Comparison of ENCODE assay signal across 7 mouse cellular contexts in the genomic region with DNA sequence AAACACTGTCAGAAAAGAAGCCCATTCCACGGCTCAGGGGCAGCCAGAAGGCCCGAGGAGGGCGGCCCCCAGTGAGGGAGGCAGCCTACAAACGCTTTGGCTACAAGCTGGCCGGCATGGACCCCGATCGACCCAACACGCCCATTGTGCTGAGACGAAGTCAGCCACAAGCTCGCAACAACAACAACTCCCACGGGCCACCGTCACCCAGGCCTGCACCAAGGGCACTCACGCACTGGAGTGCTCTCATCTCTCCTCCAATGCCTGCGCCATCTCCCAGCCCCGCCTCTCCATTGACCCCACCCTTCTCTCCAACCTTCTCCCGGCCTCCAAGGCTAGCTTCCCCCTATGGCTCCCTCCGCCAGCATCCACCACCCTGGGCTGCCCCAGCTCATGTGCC. TPM values are rescaled to one million over a fixed set of nuclear protein-coding genes. Genes with fewer than 3 reads are reported as not detected.
DNase-seq lines count a peak whose midpoint lies in the region; ATAC-seq lines count a peak whose summit lies in the region.

No protein-coding gene starts in this region.

- 0 out of 2 replicates have a peak overlapping the region, but pooled peaks have one; percentile 2 for H3K4me2 ChIP-seq in midbrain, embryonic 13.5 days (replicated peaks)
- H3K4me2 ChIP-seq in midbrain, embryonic 11.5 days = no peak overlapping the region
- peak overlapping the region; percentile 56 for H3K4me2 ChIP-seq in liver, embryonic 11.5 days
- peak overlapping the region; percentile 46 for H3K4me2 ChIP-seq in stomach, embryonic 16.5 days (ENCODE audit: low read depth, low read length)

- H3K4me3 ChIP-seq in midbrain, embryonic 13.5 days (replicated peaks) = no peak overlapping the region
- H3K4me3 ChIP-seq in midbrain, embryonic 11.5 days (ENCODE audit: low read depth, low read length) = no peak overlapping the region
- H3K4me3 ChIP-seq in liver, embryonic 11.5 days (ENCODE audit: low read depth, low read length) = no peak overlapping the region
- H3K4me3 ChIP-seq in stomach, embryonic 16.5 days (replicated peaks; ENCODE audit: low read length) = peak overlapping the region; percentile 26

- no peak overlapping the region for H3K27ac ChIP-seq in midbrain, embryonic 13.5 days
- H3K27ac ChIP-seq in midbrain, embryonic 11.5 days (ENCODE audit: low read depth, low read length) = no peak overlapping the region
- no peak overlapping the region for H3K27ac ChIP-seq in liver, embryonic 11.5 days (ENCODE audit: low read depth, low read length)
- H3K27ac ChIP-seq in stomach, embryonic 16.5 days (ENCODE audit: low read length) = no peak overlapping the region

- no peaks in the 10 kb centered on the region for H3K36me3 ChIP-seq in midbrain, embryonic 13.5 days
- no peaks in the 10 kb centered on the region for H3K36me3 ChIP-seq in midbrain, embryonic 11.5 days (ENCODE audit: control insufficient read depth, insufficient read depth, low read length)
- H3K36me3 ChIP-seq in liver, embryonic 11.5 days (ENCODE audit: control insufficient read depth, insufficient read depth, low read length) = no peaks in the 10 kb centered on the region
- H3K36me3 ChIP-seq in stomach, embryonic 16.5 days (ENCODE audit: control insufficient read depth, insufficient read depth, low read length) = no peaks in the 10 kb centered on the region

- no peaks in the 10 kb centered on the region for H3K4me1 ChIP-seq in midbrain, embryonic 13.5 days (replicated peaks)
- no peaks in the 10 kb centered on the region for H3K4me1 ChIP-seq in midbrain, embryonic 11.5 days (ENCODE audit: control insufficient read depth, insufficient read depth, low read length)
- peaks cover 8% of the 10 kb centered on the region for H3K4me1 ChIP-seq in liver, embryonic 11.5 days (replicated peaks; ENCODE audit: control insufficient read depth, insufficient read depth, low read length)
- peaks cover 2% of the 10 kb centered on the region; the same call in 1 of the 2 replicates for H3K4me1 ChIP-seq in stomach, embryonic 16.5 days (ENCODE audit: control insufficient read depth, insufficient read depth, low read length)

- no peaks in the 10 kb centered on the region for H3K27me3 ChIP-seq in midbrain, embryonic 13.5 days
- H3K27me3 ChIP-seq in midbrain, embryonic 11.5 days (ENCODE audit: control insufficient read depth, insufficient read depth, low read length) = no peaks in the 10 kb centered on the region
- H3K27me3 ChIP-seq in liver, embryonic 11.5 days (replicated peaks; ENCODE audit: control insufficient read depth, insufficient read depth, low read length) = peaks cover 8% of the 10 kb centered on the region; the same call in 1 of the 2 replicates
- H3K27me3 ChIP-seq in stomach, embryonic 16.5 days (ENCODE audit: control insufficient read depth, insufficient read depth, low read length) = no peaks in the 10 kb centered on the region

- ATAC-seq in midbrain, embryonic 13.5 days = no peak
- ATAC-seq in midbrain, embryonic 11.5 days (ENCODE audit: low FRiP score) = no peak
- ATAC-seq in liver, embryonic 11.5 days (replicated peaks; ENCODE audit: low FRiP score) = peak; percentile 45; the same call in 1 of the 2 replicates
- peak; percentile 58; the same call in 1 of the 2 replicates for ATAC-seq in stomach, embryonic 16.5 days (ENCODE audit: insufficient read depth, low FRiP score)

- whole genome bisulfite sequencing in midbrain, embryonic 13.5 days = 35% methylated on average over 17 of the region's 17 CpGs
- 35% methylated on average over 17 of the region's 17 CpGs for WGBS in midbrain, embryonic 11.5 days
- 27% methylated on average over 17 of the region's 17 CpGs for WGBS in liver, embryonic 11.5 days
- WGBS in stomach, embryonic 16.5 days = 29% methylated on average over 17 of the region's 17 CpGs

- no peak for DNase-seq in midbrain, embryonic 11.5 days (ENCODE audit: low spot score, missing footprints)
- peak; percentile 28 for DNase-seq in embryo, embryonic 9.5 days (ENCODE audit: extremely low spot score)
- no peak for DNase-seq in liver, embryonic 11.5 days (ENCODE audit: low spot score)
- DNase-seq in kidney, postnatal 10 days = no peak
- no peak for DNase-seq in adipocyte (ENCODE audit: low spot score)

- no peak overlapping the region for H3K9ac ChIP-seq in midbrain, embryonic 13.5 days (replicated peaks)
- no peak overlapping the region for H3K9ac ChIP-seq in midbrain, embryonic 11.5 days (ENCODE audit: low read length)
- H3K9ac ChIP-seq in liver, embryonic 11.5 days (ENCODE audit: low read depth, low read length) = peak overlapping the region; percentile 25; the same call in 1 of the 2 replicates
- peak overlapping the region; percentile 52 for H3K9ac ChIP-seq in stomach, embryonic 16.5 days (ENCODE audit: low read length)

- H3K9me3 ChIP-seq in midbrain, embryonic 13.5 days = no peaks in the 10 kb centered on the region
- H3K9me3 ChIP-seq in midbrain, embryonic 11.5 days (ENCODE audit: control insufficient read depth, low read length) = no peaks in the 10 kb centered on the region
- H3K9me3 ChIP-seq in liver, embryonic 11.5 days (ENCODE audit: control insufficient read depth, low read length) = no peaks in the 10 kb centered on the region
- no peaks in the 10 kb centered on the region for H3K9me3 ChIP-seq in stomach, embryonic 16.5 days (replicated peaks; ENCODE audit: control insufficient read depth, low read length)

RNA-seq across cellular contexts. Expression of gene Myo15, which starts 9.0 kb away (rescaled TPM):
- 0.04 and 0.08 TPM in 2 replicates for polyA plus RNA-seq in midbrain, embryonic 13.5 days (2015; fragmentation: Nextera tagmentation; extraction: Ambion mirVana)
- 0.01 and 0.04 TPM in 2 replicates for polyA plus RNA-seq in midbrain, embryonic 11.5 days (2014; fragmentation: Nextera tagmentation; extraction: Ambion mirVana)
- 0.34 and 0.52 TPM in 2 replicates for polyA plus RNA-seq in liver, embryonic 11.5 days (2014; fragmentation: Nextera tagmentation; extraction: Ambion mirVana)
- 0.10 and 0.19 TPM in 2 replicates for polyA plus RNA-seq in stomach, embryonic 16.5 days (2015; fragmentation: Nextera tagmentation; extraction: Ambion mirVana)

RNA-seq across cellular contexts. Expression of gene Drg2, which starts 23.7 kb away (rescaled TPM):
- polyA plus RNA-seq in midbrain, embryonic 13.5 days (2015; fragmentation: Nextera tagmentation; extraction: Ambion mirVana) = 91.5 and 95.5 TPM in 2 replicates
- polyA plus RNA-seq in midbrain, embryonic 11.5 days (2014; fragmentation: Nextera tagmentation; extraction: Ambion mirVana) = 112 and 125 TPM in 2 replicates
- 98.5 and 105 TPM in 2 replicates for polyA plus RNA-seq in liver, embryonic 11.5 days (2014; fragmentation: Nextera tagmentation; extraction: Ambion mirVana)
- polyA plus RNA-seq in stomach, embryonic 16.5 days (2015; fragmentation: Nextera tagmentation; extraction: Ambion mirVana) = 84.7 and 92.2 TPM in 2 replicates

RNA-seq across cellular contexts. Expression of gene Alkbh5, which starts 58.1 kb away (rescaled TPM):
- polyA plus RNA-seq in midbrain, embryonic 13.5 days (2015; fragmentation: Nextera tagmentation; extraction: Ambion mirVana) = 27.2 and 31.0 TPM in 2 replicates
- polyA plus RNA-seq in midbrain, embryonic 11.5 days (2014; fragmentation: Nextera tagmentation; extraction: Ambion mirVana) = 33.9 and 35.4 TPM in 2 replicates
- 37.7 and 38.5 TPM in 2 replicates for polyA plus RNA-seq in liver, embryonic 11.5 days (2014; fragmentation: Nextera tagmentation; extraction: Ambion mirVana)
- 26.3 and 26.7 TPM in 2 replicates for polyA plus RNA-seq in stomach, embryonic 16.5 days (2015; fragmentation: Nextera tagmentation; extraction: Ambion mirVana)

RNA-seq across cellular contexts. Expression of gene Atpaf2, which starts 59.9 kb away (rescaled TPM):
- 39.4 and 42.9 TPM in 2 replicates for polyA plus RNA-seq in midbrain, embryonic 13.5 days (2015; fragmentation: Nextera tagmentation; extraction: Ambion mirVana)
- polyA plus RNA-seq in midbrain, embryonic 11.5 days (2014; fragmentation: Nextera tagmentation; extraction: Ambion mirVana) = 39.9 and 40.5 TPM in 2 replicates
- polyA plus RNA-seq in liver, embryonic 11.5 days (2014; fragmentation: Nextera tagmentation; extraction: Ambion mirVana) = 70.2 and 70.6 TPM in 2 replicates
- 51.2 and 52.6 TPM in 2 replicates for polyA plus RNA-seq in stomach, embryonic 16.5 days (2015; fragmentation: Nextera tagmentation; extraction: Ambion mirVana)

Comparison
In these comparisons a context has a peak if more than half of its experiments do, and no peak if none do; other contexts are left out.
1. ATAC-seq: peak in liver, embryonic 11.5 days (single experiment) and stomach, embryonic 16.5 days (single experiment); none in midbrain, embryonic 13.5 days (single experiment) and midbrain, embryonic 11.5 days (single experiment).
2. H3K9ac ChIP-seq: peak in liver, embryonic 11.5 days (single experiment) and stomach, embryonic 16.5 days (single experiment); none in midbrain, embryonic 13.5 days (single experiment) and midbrain, embryonic 11.5 days (single experiment).